Mouse (Mus musculus): ENCODE measurements around the gene 1700021F05Rik. TPM values are rescaled to one million over a fixed set of nuclear protein-coding genes. Genes with fewer than 3 reads are reported as not detected.

The 1700021F05Rik gene
- total RNA-seq (2023) = 10 to 100 TPM; 17.4 to 21.1 TPM

GRCm38 (mm10) chr10:43540442-43541152, at the start of gene 1700021F05Rik:
Gene 1700021F05Rik, minus strand, starts transcription at chr10:43540994.

DNA sequence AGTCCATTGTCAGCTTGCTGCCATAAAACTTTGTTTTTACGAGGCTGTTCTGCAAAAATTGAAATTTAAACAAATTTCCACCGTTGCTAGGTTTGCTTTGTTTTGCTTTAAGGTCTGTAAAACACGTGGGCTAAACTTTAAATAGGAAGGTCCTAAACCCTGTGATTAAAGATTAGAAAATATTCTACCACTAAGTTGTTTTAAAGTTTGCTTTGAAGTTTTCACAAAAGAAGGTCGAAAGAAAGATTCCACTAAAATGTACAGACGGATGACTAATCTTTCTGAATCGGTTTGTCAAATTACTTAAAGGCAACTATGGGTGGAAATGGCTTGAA, 37.2 kb upstream of the 1700021F05Rik start, which contains the start of gene Cd24a:
Gene Cd24a (plus strand): TSS at position 288 of the 335 bp plus-strand sequence.

GRCm38 (mm10) chr10:43523931-43524330, 16.9 kb downstream of the 1700021F05Rik start, which contains the start of gene Gm9803:
Gene Gm9803, plus strand, starts transcription at chr10:43524084.

DNA sequence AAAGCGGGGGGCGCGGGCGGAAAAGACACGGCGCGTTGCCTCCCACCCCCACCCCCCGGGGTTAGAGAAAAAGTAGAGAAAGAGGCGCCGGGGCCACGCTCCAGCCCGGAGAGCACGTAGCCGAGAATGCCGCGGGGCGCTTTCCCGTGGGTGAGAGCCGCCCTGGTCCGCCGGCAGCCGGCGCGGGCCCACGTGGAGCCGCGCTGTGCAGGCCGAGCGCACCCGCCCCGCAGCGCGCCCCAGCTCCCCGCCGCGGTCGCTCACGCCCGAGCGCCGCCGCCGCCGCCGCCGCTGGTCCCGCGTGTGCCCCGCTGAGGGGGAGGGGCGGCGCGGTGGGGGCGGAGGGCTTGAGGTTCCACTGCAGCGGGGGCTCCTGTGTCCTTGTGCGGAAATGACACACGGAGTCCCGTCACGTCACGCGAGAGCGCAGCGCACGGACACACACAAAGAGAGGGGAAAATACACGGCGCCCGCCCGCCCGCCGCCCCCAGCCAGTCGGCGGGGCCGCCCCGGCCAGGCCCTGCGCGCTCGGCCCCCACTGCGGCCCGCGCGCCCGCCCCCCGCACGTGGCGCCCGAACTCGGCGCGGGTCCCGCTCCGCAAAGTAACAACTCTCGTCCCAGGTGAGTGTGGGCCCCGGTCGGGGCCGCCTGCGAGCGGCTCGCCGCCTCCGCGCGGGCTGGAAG, 61.9 kb downstream of the 1700021F05Rik start, which contains the start of gene Bend3:
Gene Bend3 (plus strand): TSS at position 81 of the 685 bp plus-strand sequence.

Other genes with a start within 250 kb of the 1700021F05Rik start
- 1 to 10 TPM; 4.6 to 6.5 TPM for gene Bend3, start 62.2 kb downstream of the 1700021F05Rik start, total RNA-seq (2023)
- gene Gm9803, start 16.9 kb downstream of the 1700021F05Rik start, total RNA-seq (2023) = 1 to 10 TPM in 1 of 2 experiments, not detected in 1; 6.8 TPM
- 10 to 100 TPM in 1 of 2 experiments, 1 to 10 TPM in 1; 5.7 to 10.1 TPM for gene Cd24a, start 37.3 kb upstream of the 1700021F05Rik start, total RNA-seq (2023)